Mouse (Mus musculus) Muller cell, postnatal 12 days (primary cell): ENCODE measurements around the gene 2210407C18Rik.
A peak's percentile ranks its signal among the peaks of the same experiment; 100 is the strongest.

Experiments used
- DNase-seq: peaks from one replicate; pipeline ENCODE4 v3.0.0-alpha.2; 2015; ENCODE audit errors: inconsistent ontology term

2210407C18Rik gene

GRCm38 (mm10) chr11:58602062-58602461 lies 13.8 kb downstream of the 2210407C18Rik start:
- no peak for DNase-seq

GRCm38 (mm10) chr11:58597837-58598236 lies 18.0 kb downstream of the 2210407C18Rik start:
- no peak for DNase-seq

GRCm38 (mm10) chr11:58594814-58595213 lies 21.1 kb downstream of the 2210407C18Rik start, which contains the start of gene Olfr324:
Gene Olfr324, plus strand, starts transcription at chr11:58595114.
- no peak for DNase-seq

- peak; percentile 48 for DNase-seq
These were observed 27.1 kb downstream of the 2210407C18Rik start for GRCm38 (mm10) chr11:58588620-58589250.

GRCm38 (mm10) chr11:58587898-58588348 lies 28.0 kb downstream of the 2210407C18Rik start:
- DNase-seq: peak; percentile 1

- DNase-seq: no peak
These were observed 37.2 kb downstream of the 2210407C18Rik start for GRCm38 (mm10) chr11:58578636-58579035.

- no peak for DNase-seq
These were observed 38.4 kb downstream of the 2210407C18Rik start, which contains the start of gene Olfr325 for GRCm38 (mm10) chr11:58577430-58577829. Gene Olfr325, plus strand, starts transcription at chr11:58577730.

GRCm38 (mm10) chr11:58570405-58570804 lies 45.5 kb downstream of the 2210407C18Rik start, which contains the start of gene Olfr224:
Gene Olfr224, minus strand, starts transcription at chr11:58570553.
- no peak for DNase-seq
